Mouse (Mus musculus): ENCODE results near the gene Kcnh5. TPM values are rescaled to one million over a fixed set of nuclear protein-coding genes. Genes with fewer than 3 reads are reported as not detected.

Kcnh5 gene
- total and polyA plus RNA-seq, 3 experiments, result not detected

- H3K27ac ChIP-seq (ENCODE audit: control insufficient read depth, low read depth, low read length), result no peak overlapping the region
- no peaks in the 10 kb centered on the region for H3K27me3 ChIP-seq (ENCODE audit: control insufficient read depth in 1 of 2, insufficient read depth in 2 of 2, low read length in 2 of 2)
- H3K36me3 ChIP-seq (ENCODE audit: control insufficient read depth in 1 of 2, insufficient read depth in 2 of 2, low read length in 2 of 2), result no peaks in the 10 kb centered on the region
- DNase-seq (ENCODE audit: low read depth, low spot score), result no peak
- no peaks in the 10 kb centered on the region for H3K79me2 ChIP-seq (ENCODE audit: control insufficient read depth, insufficient read depth, low read length, poor library complexity)
- no peaks in the 10 kb centered on the region for H3K4me1 ChIP-seq (ENCODE audit: control insufficient read depth in 1 of 2, insufficient read depth in 2 of 2, low read length in 2 of 2)
- TF ChIP-seq CHD1 (IDR thresholded peaks at IDR 0.05; ENCODE audit: low read depth, low read length) (no peak), RAD21 (IDR thresholded peaks at IDR 0.05; ENCODE audit: low read depth, low read length) (no peak), ZKSCAN1 (IDR thresholded peaks at IDR 0.05; ENCODE audit: low read depth, low read length) (no peak), UBTF (IDR thresholded peaks at IDR 0.05; ENCODE audit: borderline replicate concordance, insufficient read depth, low read depth, low read length) (no peak), HCFC1 (IDR thresholded peaks at IDR 0.05; ENCODE audit: low read depth, low read length) (no peak), ETS1 (IDR thresholded peaks at IDR 0.05; ENCODE audit: low read depth, low read length) (no peak)
- no peak overlapping the region for H3K9ac ChIP-seq (ENCODE audit: control insufficient read depth, low read depth, low read length, poor library complexity, severe bottlenecking)
- no peaks in the 10 kb centered on the region for H3K9me3 ChIP-seq (replicated peaks; ENCODE audit: insufficient read depth, low read length)
- no peak overlapping the region for H3K4me3 ChIP-seq (ENCODE audit: control insufficient read depth in 1 of 2, insufficient read depth in 1 of 2, low read depth in 2 of 2, low read length in 2 of 2)
Measured at GRCm38 (mm10) chr12:75182646-75183045, 5.5 kb upstream of the Kcnh5 start.

- no peaks in the 10 kb centered on the region for H3K27me3 ChIP-seq (ENCODE audit: control insufficient read depth in 1 of 2, insufficient read depth in 2 of 2, low read length in 2 of 2)
- no peaks in the 10 kb centered on the region for H3K79me2 ChIP-seq (ENCODE audit: control insufficient read depth, insufficient read depth, low read length, poor library complexity)
- H3K4me1 ChIP-seq (ENCODE audit: control insufficient read depth in 1 of 2, insufficient read depth in 2 of 2, low read length in 2 of 2), result no peaks in the 10 kb centered on the region
- no peak overlapping the region for H3K9ac ChIP-seq (ENCODE audit: control insufficient read depth, low read depth, low read length, poor library complexity, severe bottlenecking)
- TF ChIP-seq SMC3 (IDR thresholded peaks at IDR 0.05; ENCODE audit: low read depth, low read length), result no peak
- TF ChIP-seq RCOR1 (IDR thresholded peaks at IDR 0.05; ENCODE audit: low read depth, low read length), result no peak
- no peak for TF ChIP-seq BHLHE40 (IDR thresholded peaks at IDR 0.05; ENCODE audit: borderline replicate concordance, low read depth, low read length)
- no peak for TF ChIP-seq POLR2AphosphoS2 (IDR thresholded peaks at IDR 0.05; ENCODE audit: low read length)
- no peak for TF ChIP-seq MXI1 (IDR thresholded peaks at IDR 0.05; ENCODE audit: low read depth, low read length)
- no peak for TF ChIP-seq USF2 (IDR thresholded peaks at IDR 0.05; ENCODE audit: borderline replicate concordance in 1 of 2, insufficient read depth in 1 of 2, low read depth in 1 of 2, low read length in 2 of 2)
- TF ChIP-seq TAL1 (IDR thresholded peaks at IDR 0.05; ENCODE audit: low read length), result no peak
- TF ChIP-seq MAX (IDR thresholded peaks at IDR 0.05; ENCODE audit: low read length), result no peak
- no peak for TF ChIP-seq GABPA (IDR thresholded peaks at IDR 0.05; ENCODE audit: low read depth, low read length)
- no peak for TF ChIP-seq ZKSCAN1 (IDR thresholded peaks at IDR 0.05; ENCODE audit: low read depth, low read length)
- H3K27ac ChIP-seq (ENCODE audit: control insufficient read depth, low read depth, low read length), result no peak overlapping the region
- H3K4me3 ChIP-seq (ENCODE audit: control insufficient read depth in 1 of 2, insufficient read depth in 1 of 2, low read depth in 2 of 2, low read length in 2 of 2), result no peak overlapping the region
- H3K9me3 ChIP-seq (replicated peaks; ENCODE audit: insufficient read depth, low read length), result no peaks in the 10 kb centered on the region
- DNase-seq (ENCODE audit: low read depth, low spot score), result no peak
- no peaks in the 10 kb centered on the region for H3K36me3 ChIP-seq (ENCODE audit: control insufficient read depth in 1 of 2, insufficient read depth in 2 of 2, low read length in 2 of 2)
Measured at GRCm38 (mm10) chr12:75179491-75179890, 2.4 kb upstream of the Kcnh5 start.

- H3K9ac ChIP-seq (ENCODE audit: control insufficient read depth, low read depth, low read length, poor library complexity, severe bottlenecking), result no peak overlapping the region
Measured at GRCm38 (mm10) chr12:75177646-75178030, 506 bp upstream of the Kcnh5 start.

More at GRCm38 (mm10) chr12:75177646-75178030, 506 bp upstream of the Kcnh5 start:
- no peak overlapping the region for H3K4me3 ChIP-seq (ENCODE audit: control insufficient read depth in 1 of 2, insufficient read depth in 1 of 2, low read depth in 2 of 2, low read length in 2 of 2)
- H3K36me3 ChIP-seq (ENCODE audit: control insufficient read depth in 1 of 2, insufficient read depth in 2 of 2, low read length in 2 of 2), result no peaks in the 10 kb centered on the region
- no peaks in the 10 kb centered on the region for H3K9me3 ChIP-seq (replicated peaks; ENCODE audit: insufficient read depth, low read length)
- H3K27me3 ChIP-seq (ENCODE audit: control insufficient read depth in 1 of 2, insufficient read depth in 2 of 2, low read length in 2 of 2), result no peaks in the 10 kb centered on the region
- TF ChIP-seq TBP (IDR thresholded peaks at IDR 0.05; ENCODE audit: low read depth, low read length) (no peak), TAL1 (IDR thresholded peaks at IDR 0.05; ENCODE audit: low read length) (no peak), POLR2AphosphoS5 (IDR thresholded peaks at IDR 0.05; ENCODE audit: borderline replicate concordance, low read depth, low read length) (no peak), NRF1 (IDR thresholded peaks at IDR 0.05; ENCODE audit: insufficient read depth, low read depth, low read length, poor library complexity, severe bottlenecking) (no peak), SIN3A (IDR thresholded peaks at IDR 0.05; ENCODE audit: low read length) (no peak), SMC3 (IDR thresholded peaks at IDR 0.05; ENCODE audit: low read depth, low read length) (no peak), JUND (IDR thresholded peaks at IDR 0.05; ENCODE audit: low read depth, low read length) (no peak), TCF12 (IDR thresholded peaks at IDR 0.05; ENCODE audit: low read depth, low read length) (no peak)
- DNase-seq (ENCODE audit: low read depth, low spot score), result no peak
- no peaks in the 10 kb centered on the region for H3K4me1 ChIP-seq (ENCODE audit: control insufficient read depth in 1 of 2, insufficient read depth in 2 of 2, low read length in 2 of 2)
- no peaks in the 10 kb centered on the region for H3K79me2 ChIP-seq (ENCODE audit: control insufficient read depth, insufficient read depth, low read length, poor library complexity)
- no peak overlapping the region for H3K27ac ChIP-seq (ENCODE audit: control insufficient read depth, low read depth, low read length)

Data from MEL (cell line).